Mouse (Mus musculus): Measurements from ENCODE around the gene Tcaf3. TPM values are rescaled to one million over a fixed set of nuclear protein-coding genes. Genes with fewer than 3 reads are reported as not detected.

The Tcaf3 gene
- polyA plus RNA-seq, 1 experiment from 2014 or later, result not detected

GRCm38 (mm10) chr6:42568205-42568604 is 29.3 kb downstream of the Tcaf3 start:
- H3K4me1 ChIP-seq, result no peaks in the 10 kb centered on the region
- 72% methylated on average over 2 of the region's 2 CpGs for WGBS
- H3K27me3 ChIP-seq (ENCODE audit: low read depth, poor library complexity, severe bottlenecking), result no peaks in the 10 kb centered on the region
- H3K36me3 ChIP-seq, result no peaks in the 10 kb centered on the region
- no peak overlapping the region for H3K27ac ChIP-seq
- DNase-seq (ENCODE audit: low spot score), result no peak
- H3K9me3 ChIP-seq (replicated peaks), result no peaks in the 10 kb centered on the region
- H3K4me3 ChIP-seq, result no peak overlapping the region

DNA sequence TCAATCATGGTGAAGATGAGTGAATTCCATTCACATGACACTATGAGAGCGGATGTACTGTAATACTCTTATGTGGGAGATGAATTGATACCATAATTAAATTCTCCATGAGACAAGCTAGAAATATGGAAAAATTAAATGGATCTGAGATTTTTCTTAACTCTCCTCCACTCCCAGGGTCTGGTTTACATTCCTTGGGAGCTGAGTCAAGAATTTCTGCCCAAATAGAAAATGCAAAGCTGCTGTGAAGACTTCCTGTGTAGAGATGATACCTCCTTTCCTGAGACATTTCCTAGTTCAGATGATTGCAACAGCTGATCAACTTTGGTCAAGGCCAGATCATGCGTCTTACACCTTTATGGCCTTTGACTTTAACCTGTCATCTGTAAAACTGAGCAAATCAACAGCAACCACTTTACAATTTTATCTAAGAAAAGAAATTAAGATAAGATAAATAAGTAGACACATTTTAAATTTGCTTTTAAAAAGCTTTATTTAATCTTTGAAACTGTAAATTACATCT is 31.4 kb downstream of the Tcaf3 start:
- Histone ChIP-seq H3K4me3 (no peak overlapping the region), H3K27ac (no peak overlapping the region), H3K9me3 (replicated peaks) (no peaks in the 10 kb centered on the region), H3K4me1 (no peaks in the 10 kb centered on the region), H3K27me3 (ENCODE audit: low read depth, poor library complexity, severe bottlenecking) (no peaks in the 10 kb centered on the region), H3K36me3 (no peaks in the 10 kb centered on the region)
- WGBS, result 85% methylated on average over 2 of the region's 2 CpGs
- DNase-seq (ENCODE audit: low spot score), result no peak

DNA sequence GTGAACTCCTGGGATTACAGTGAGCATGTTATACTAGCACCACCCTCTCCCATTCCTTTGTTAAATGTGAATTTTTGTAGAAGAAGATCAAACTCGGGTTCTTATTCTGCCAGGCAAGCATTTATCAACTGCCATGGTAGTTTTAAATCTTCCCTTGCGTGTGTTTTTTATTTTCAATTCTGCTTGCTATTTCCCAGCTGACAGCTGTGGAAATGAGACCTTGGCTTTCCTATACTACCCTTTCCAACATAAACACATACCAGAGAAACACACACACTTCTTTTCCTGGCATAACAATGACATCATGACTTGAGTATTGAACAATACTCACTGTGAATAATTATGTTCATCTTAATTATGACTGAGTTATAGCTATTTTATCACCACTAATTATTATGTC is 35.2 kb downstream of the Tcaf3 start:
- Histone ChIP-seq H3K27me3 (ENCODE audit: low read depth, poor library complexity, severe bottlenecking) (no peaks in the 10 kb centered on the region), H3K9me3 (replicated peaks) (no peaks in the 10 kb centered on the region), H3K27ac (no peak overlapping the region), H3K36me3 (no peaks in the 10 kb centered on the region), H3K4me1 (no peaks in the 10 kb centered on the region), H3K4me3 (no peak overlapping the region)
- 80% methylated on average over 2 of the region's 2 CpGs for WGBS
- no peak for DNase-seq (ENCODE audit: low spot score)

GRCm38 (mm10) chr6:42560885-42561284 is 36.6 kb downstream of the Tcaf3 start:
- no peaks in the 10 kb centered on the region for H3K4me1 ChIP-seq
- no peak overlapping the region for H3K27ac ChIP-seq
- H3K4me3 ChIP-seq, result no peak overlapping the region
- H3K27me3 ChIP-seq (ENCODE audit: low read depth, poor library complexity, severe bottlenecking), result no peaks in the 10 kb centered on the region
- DNase-seq (ENCODE audit: low spot score), result no peak
- no peaks in the 10 kb centered on the region for H3K9me3 ChIP-seq (replicated peaks)
- WGBS, result 83% methylated on average over 5 of the region's 5 CpGs
- H3K36me3 ChIP-seq, result no peaks in the 10 kb centered on the region

DNA sequence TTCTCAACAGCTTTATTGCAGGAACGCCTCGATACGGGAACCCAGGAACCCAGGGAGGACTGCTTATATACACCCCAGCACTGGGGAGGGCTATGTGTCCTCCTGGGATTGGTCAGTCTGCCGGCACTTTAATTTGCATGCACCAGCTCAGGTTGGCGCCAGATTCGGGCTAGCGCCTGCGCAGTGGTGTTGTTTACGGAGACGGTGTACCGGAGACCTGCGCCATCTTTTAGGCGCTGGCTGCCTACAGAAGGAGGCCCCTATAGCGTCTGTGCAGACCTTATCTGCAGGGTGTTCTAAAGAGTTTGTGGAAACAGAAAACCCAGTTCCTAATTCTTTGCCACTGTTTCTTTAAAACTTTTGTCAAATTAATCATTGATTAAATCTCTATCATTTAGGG is 38.9 kb downstream of the Tcaf3 start:
- Histone ChIP-seq H3K36me3 (no peaks in the 10 kb centered on the region), H3K27ac (no peak overlapping the region), H3K4me1 (no peaks in the 10 kb centered on the region), H3K4me3 (no peak overlapping the region), H3K9me3 (replicated peaks) (no peaks in the 10 kb centered on the region), H3K27me3 (ENCODE audit: low read depth, poor library complexity, severe bottlenecking) (no peaks in the 10 kb centered on the region)
- no peak for DNase-seq (ENCODE audit: low spot score)
- WGBS, result 95% methylated on average over 14 of the region's 14 CpGs

DNA sequence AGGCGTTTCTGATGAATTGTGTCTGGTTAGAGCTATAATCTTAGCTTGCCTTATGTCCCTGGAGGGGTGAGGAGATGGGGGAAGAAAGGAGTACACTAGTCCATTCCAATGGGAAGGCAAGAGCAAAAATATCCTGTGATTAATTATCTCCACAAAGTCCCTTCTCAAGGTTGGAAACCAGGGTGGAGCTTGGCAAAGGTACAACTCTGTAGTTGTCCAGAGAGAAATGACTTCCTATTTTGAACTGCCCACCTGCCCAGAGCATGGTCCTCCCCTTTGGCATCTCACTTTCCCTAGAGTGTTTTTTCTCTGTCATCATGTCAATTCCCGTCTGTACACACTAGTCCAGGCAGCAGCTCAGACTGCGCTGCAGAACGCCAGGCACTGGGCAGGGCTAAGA is 50.0 kb downstream of the Tcaf3 start, which contains the start of gene Olfr455:
TSS of gene Olfr455 (minus strand) at position 127 of the 400 bp plus-strand sequence.
- 92% methylated on average over 4 of the region's 4 CpGs for WGBS
- H3K9me3 ChIP-seq (replicated peaks), result no peaks in the 10 kb centered on the region
- H3K4me3 ChIP-seq, result no peak within 1 kb of the TSS
- H3K27me3 ChIP-seq (ENCODE audit: low read depth, poor library complexity, severe bottlenecking), result no peaks in the 10 kb centered on the region
- no peaks in the 10 kb centered on the region for H3K36me3 ChIP-seq
- no peak within 1 kb of the TSS for H3K27ac ChIP-seq
- H3K4me1 ChIP-seq, result no peaks in the 10 kb centered on the region
- DNase-seq (ENCODE audit: low spot score), result no peak

DNA sequence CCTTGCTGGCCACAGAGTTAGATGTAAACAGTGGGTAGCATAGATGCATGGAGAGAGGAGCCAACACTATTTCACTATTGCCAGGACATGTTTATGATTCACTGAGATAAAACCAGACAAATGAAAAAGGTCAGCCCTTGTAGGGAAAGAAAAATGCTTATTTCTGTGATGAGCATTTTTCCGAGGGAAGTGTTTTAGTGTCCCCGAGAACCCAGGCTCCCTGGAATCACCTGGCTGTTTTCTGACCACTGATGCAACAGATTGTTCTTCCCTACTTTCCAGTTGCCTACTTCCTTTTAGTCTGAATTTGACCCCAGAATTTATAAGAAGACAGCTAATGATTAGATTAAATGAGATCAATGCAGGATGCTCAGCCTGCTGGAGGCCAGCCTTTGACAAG is 51.3 kb downstream of the Tcaf3 start:
- peaks cover 2% of the 10 kb centered on the region; the same call in 1 of the 2 replicates for H3K4me1 ChIP-seq
- 82% methylated on average over 2 of the region's 2 CpGs for WGBS
- no peaks in the 10 kb centered on the region for H3K9me3 ChIP-seq (replicated peaks)
- no peak for DNase-seq (ENCODE audit: low spot score)
- H3K4me3 ChIP-seq, result no peak overlapping the region
- no peaks in the 10 kb centered on the region for H3K36me3 ChIP-seq
- no peaks in the 10 kb centered on the region for H3K27me3 ChIP-seq (ENCODE audit: low read depth, poor library complexity, severe bottlenecking)
- H3K27ac ChIP-seq, result no peak overlapping the region

DNA sequence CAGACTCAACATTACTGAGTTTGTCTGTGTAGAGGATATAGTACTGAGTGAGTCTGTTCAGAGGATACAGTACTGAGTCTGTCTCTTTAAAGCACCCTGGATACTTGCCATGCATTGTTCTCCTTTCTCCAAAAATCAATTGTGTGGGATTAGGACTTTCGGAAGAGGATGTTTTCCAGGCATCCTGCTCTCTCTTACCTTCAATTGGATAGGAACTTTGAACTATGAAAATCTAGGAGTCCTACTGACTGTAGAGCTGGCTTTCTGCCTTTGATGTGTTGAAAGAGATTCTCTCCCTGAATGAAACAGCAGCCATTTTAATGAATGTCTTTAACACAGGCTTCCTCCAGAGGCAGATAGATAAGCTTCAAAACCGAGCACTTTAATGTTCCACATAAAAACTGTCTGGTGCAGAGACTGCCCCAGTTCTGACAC is 52.0 kb downstream of the Tcaf3 start:
- Histone ChIP-seq H3K36me3 (no peaks in the 10 kb centered on the region), H3K4me1 (peaks cover 9% of the 10 kb centered on the region; the same call in 1 of the 2 replicates), H3K9me3 (replicated peaks) (no peaks in the 10 kb centered on the region), H3K4me3 (no peak overlapping the region), H3K27me3 (ENCODE audit: low read depth, poor library complexity, severe bottlenecking) (no peaks in the 10 kb centered on the region), H3K27ac (no peak overlapping the region)
- 53% methylated on average over 2 of the region's 2 CpGs for WGBS
- no peak for DNase-seq (ENCODE audit: low spot score)

GRCm38 (mm10) chr6:42544846-42545245 is 52.6 kb downstream of the Tcaf3 start:
- WGBS, result 44% methylated on average over 1 of the region's 1 CpGs
- Histone ChIP-seq H3K4me1 (peaks cover 12% of the 10 kb centered on the region; the same call in 1 of the 2 replicates), H3K27me3 (ENCODE audit: low read depth, poor library complexity, severe bottlenecking) (no peaks in the 10 kb centered on the region), H3K4me3 (no peak overlapping the region), H3K9me3 (replicated peaks) (no peaks in the 10 kb centered on the region), H3K27ac (no peak overlapping the region), H3K36me3 (no peaks in the 10 kb centered on the region)
- DNase-seq (ENCODE audit: low spot score), result no peak

DNA sequence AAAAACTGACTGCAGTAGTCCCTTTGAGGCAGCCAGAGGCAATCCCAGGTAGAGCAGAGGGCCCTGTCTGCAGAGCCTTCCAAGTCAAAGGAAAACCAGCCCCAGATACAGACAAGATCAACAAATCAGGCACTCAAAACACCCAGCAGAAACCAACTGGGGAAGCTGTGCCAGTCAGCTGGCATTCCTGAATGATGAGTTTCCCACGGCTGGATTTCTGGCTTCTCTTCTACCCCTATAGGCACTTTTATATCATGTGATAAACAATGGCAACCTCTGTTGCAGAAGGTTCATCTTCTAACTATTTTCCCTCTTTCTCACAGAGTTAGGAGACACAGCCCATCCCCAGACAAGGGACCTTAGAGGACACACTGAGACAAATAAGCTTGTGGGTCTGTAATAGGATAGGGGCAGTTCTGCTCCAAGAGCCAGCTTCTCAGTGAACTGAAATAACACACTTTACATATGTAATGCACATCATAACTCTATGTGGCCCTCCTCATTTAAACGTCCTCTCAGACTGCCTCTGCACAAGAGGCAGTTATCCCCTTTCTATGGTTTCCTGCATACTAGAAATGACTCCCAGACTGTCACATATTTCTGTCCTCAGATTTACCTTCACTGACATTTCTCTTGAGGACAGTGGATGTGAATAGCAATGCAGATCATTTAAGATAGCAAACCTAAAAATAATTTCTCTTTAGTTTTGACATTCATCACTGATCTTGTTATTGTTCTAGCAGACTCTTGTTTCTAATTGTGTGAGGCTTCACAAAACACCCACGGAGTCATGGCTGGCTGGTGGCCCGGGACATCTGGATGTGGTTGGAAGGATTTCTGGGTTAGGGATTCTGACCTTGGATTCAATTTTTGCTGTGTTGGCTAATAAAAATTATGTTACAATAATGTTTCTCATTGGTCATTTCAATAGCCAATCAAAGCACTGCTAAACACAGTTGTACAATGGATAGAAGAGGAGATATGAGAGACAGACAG is 55.2 kb downstream of the Tcaf3 start:
- H3K4me1 ChIP-seq, result peaks cover 12% of the 10 kb centered on the region; the same call in 1 of the 2 replicates
- H3K9me3 ChIP-seq (replicated peaks), result no peaks in the 10 kb centered on the region
- H3K36me3 ChIP-seq, result no peaks in the 10 kb centered on the region
- H3K27ac ChIP-seq, result no peak overlapping the region
- H3K27me3 ChIP-seq (ENCODE audit: low read depth, poor library complexity, severe bottlenecking), result no peaks in the 10 kb centered on the region
- 67% methylated on average over 4 of the region's 4 CpGs for WGBS
- DNase-seq (ENCODE audit: low spot score), result no peak
- no peak overlapping the region for H3K4me3 ChIP-seq

GRCm38 (mm10) chr6:42540681-42541080 is 56.8 kb downstream of the Tcaf3 start:
- H3K36me3 ChIP-seq, result no peaks in the 10 kb centered on the region
- DNase-seq (ENCODE audit: low spot score), result no peak
- WGBS, result 35% methylated on average over 1 of the region's 1 CpGs
- H3K4me3 ChIP-seq, result no peak overlapping the region
- H3K4me1 ChIP-seq, result peaks cover 12% of the 10 kb centered on the region; the same call in 1 of the 2 replicates
- H3K9me3 ChIP-seq (replicated peaks), result no peaks in the 10 kb centered on the region
- no peaks in the 10 kb centered on the region for H3K27me3 ChIP-seq (ENCODE audit: low read depth, poor library complexity, severe bottlenecking)
- no peak overlapping the region for H3K27ac ChIP-seq

- no peaks in the 10 kb centered on the region for H3K36me3 ChIP-seq
- no peaks in the 10 kb centered on the region for H3K9me3 ChIP-seq (replicated peaks)
- H3K4me1 ChIP-seq, result peaks cover 12% of the 10 kb centered on the region; the same call in 1 of the 2 replicates
- H3K4me3 ChIP-seq, result no peak overlapping the region
- H3K27ac ChIP-seq, result no peak overlapping the region
- H3K27me3 ChIP-seq (ENCODE audit: low read depth, poor library complexity, severe bottlenecking), result no peaks in the 10 kb centered on the region
- DNase-seq (ENCODE audit: low spot score), result no peak
- 81% methylated on average over 1 of the region's 1 CpGs for WGBS
Observed at GRCm38 (mm10) chr6:42539711-42540110, 57.8 kb downstream of the Tcaf3 start.

All from limb, embryonic 10.5 days (tissue).